Mouse (Mus musculus): ENCODE results near the gene Abcd1.
"Not testable (repeated sequence)": the region's sequence is repeated elsewhere in the genome, so short reads cannot be mapped to it uniquely, and the experiment has no call there.

The Abcd1 gene

GRCm38 (mm10) chrX:73716109-73716661 is at the start of gene Abcd1, which contains the start of gene Bcap31:
Gene Abcd1, plus strand, starts transcription at chrX:73716597.
Gene Bcap31, minus strand, starts transcription at chrX:73716175.
- peak; percentile 98 for DNase-seq

DNA sequence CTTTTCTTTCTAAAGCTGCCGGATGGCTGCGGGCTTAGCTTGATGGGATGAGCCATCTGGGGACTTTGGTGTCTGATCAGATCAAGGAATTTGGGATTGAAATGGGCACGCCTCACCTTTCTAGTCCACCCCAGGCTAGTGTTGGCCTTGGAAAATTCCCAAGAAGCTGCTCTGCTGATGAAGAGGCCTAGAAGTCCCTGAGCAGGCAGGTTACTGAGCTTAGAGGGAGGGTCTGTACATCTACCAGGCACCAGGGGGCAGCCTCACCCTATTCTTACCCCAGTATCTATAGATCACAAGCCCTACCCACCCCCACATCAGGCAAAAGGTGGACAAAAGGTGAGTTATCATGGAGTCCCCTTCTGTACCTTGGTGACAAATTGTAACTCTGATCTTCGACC is 44.4 kb upstream of the Abcd1 start:
- DNase-seq = peak; percentile 74

GRCm38 (mm10) chrX:73672879-73673618 is 43.3 kb upstream of the Abcd1 start, which contains the start of gene Slc6a8:
Gene Slc6a8, plus strand, starts transcription at chrX:73673150.
- DNase-seq = peak; percentile 80

GRCm38 (mm10) chrX:73673619-73673967 is 42.8 kb upstream of the Abcd1 start:
- DNase-seq = no peak

DNA sequence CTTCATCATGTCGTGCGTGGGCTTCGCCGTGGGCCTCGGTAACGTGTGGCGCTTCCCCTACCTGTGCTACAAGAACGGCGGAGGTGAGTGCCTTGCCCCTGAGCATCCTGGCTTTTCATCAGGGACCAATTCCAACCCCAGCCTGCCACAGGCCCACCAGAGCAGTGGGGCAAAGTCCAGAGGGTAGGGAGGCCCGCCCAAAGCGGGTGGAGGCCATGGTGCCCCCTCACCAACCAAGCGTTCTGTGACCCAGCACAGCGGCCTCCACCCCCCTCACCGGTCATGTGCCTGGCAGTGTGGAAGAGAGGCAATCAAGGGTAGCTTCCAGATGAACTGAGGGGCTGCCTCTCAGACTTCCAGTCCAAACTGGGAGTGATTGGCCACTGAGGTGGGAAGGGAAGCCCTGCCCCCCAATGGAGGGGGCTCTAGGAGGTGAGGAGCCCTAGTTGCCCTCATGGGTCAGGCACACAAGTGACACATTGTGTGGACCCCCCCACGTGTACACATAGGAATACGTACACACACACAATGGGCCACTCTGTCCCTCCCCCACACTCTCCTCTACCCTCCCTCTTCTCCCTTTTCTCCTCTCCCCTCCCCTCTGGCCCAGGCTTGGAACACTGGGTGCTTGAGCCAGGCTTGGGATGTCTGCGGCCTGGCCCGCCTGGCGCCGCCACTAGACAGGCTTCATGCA is 42.3 kb upstream of the Abcd1 start:
- no peak for DNase-seq

GRCm38 (mm10) chrX:73675231-73675630 is 41.2 kb upstream of the Abcd1 start:
- DNase-seq = no peak

DNA sequence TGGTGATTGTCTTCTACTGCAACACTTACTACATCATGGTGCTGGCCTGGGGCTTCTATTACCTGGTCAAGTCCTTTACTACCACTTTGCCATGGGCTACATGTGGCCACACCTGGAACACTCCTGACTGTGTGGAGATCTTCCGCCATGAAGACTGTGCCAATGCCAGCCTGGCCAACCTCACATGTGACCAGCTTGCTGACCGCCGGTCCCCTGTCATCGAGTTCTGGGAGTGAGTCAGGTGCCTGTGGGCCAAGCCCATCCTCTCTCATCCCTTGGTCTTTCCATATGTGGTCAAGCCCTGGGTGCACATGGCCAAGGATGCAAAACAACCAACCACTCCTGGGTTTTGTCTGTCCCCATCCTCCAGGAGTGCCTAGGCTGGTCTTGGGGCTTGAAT is 39.7 kb upstream of the Abcd1 start:
- DNase-seq = no peak

DNA sequence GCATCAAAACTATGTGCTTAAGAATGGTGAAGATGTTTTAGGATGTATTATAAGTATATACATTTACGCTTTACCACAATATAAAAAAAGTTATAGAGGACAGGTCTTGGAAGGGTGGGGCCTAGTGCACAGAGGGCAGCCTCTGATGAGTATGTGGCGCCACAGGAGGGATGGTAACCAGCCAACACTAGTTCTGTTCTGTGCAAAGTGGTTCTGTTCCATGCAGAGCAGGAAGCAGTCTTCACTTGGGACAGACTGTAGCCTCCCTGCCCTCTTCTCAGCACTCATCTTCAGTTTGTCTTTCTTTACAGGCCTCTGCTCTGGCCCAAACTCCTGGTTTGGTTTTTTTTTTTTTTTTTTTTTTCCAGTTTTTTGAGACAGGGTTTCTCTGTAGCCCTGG is 32.2 kb upstream of the Abcd1 start:
- no peak for DNase-seq

DNA sequence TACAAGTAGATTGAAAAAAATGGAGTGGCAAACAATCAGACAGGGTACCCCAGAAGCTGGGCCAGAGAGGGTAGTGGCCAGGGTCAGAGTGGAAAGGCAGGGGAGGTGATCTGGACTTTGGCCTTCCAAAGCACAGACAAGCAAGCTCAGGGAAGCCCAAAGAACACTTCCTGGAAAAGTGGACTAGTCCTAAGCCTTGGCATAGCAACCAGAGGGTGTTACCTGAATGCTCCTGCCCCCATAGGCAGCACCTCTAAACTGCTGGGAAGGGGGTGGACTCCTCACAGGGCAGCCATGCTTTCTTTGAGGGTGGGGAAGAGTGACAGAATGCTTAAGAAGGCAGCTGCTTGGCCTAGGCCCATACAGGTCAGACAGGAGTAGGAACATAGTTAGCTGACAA is 31.4 kb upstream of the Abcd1 start:
- DNase-seq = no peak

DNA sequence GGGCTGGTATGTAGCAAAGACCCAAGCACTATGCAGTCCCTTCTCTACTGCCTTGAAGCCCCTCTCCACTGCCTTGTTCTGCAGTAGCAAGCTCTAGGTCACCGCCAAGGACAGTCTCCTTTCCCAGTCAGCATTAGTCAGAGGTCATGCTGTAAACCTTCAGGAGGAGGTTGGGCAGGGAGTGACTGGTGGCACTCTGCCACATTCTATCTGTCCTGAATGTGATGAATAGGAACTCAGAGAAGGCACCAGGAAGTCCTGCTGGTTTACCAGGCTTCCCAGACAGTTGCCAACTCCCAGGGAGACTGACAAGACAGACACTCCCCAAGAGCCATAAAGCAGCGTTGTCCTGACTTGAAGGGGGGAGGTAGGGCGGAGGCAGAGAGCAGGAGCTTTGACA is 30.8 kb upstream of the Abcd1 start:
- DNase-seq = peak; percentile 36

GRCm38 (mm10) chrX:73690917-73691629 is 25.3 kb upstream of the Abcd1 start:
- DNase-seq = peak; percentile 82

GRCm38 (mm10) chrX:73700472-73700871 is 15.9 kb upstream of the Abcd1 start:
- DNase-seq = no peak

DNA sequence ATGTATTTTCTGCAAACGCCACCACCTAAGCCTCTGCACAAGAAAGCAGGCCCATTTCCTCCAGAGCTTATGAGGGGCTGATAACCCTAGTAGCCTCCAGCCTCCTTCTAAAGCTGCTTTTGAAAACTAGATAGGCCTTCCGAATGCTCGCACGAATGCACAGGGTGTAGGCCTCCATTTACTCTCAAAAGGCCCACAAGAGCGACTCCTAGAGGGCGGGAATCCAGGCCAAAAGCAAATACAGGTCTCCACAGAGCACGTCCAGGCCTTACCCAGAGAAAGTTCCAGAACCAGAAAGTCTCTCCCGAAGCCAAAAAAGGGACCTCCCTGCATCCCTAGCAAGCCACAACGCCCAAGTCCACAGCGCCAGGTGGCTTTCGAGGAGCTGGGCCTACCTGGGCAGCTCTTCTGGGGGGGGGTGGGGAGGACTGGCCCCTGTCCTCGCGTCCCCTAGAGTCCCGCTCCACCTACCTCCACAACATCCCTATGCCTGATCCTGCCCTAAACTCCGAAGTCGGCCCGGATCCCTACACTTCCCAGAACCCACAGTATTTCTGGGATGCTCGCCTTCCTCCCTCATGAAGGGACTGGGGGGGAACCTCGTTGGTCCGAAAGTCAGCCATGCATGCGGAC is 805 bp upstream of the Abcd1 start:
- DNase-seq = peak; percentile 72

- peak; percentile 14 for DNase-seq
Measured at GRCm38 (mm10) chrX:73716709-73717545, 530 bp downstream of the Abcd1 start.

DNA sequence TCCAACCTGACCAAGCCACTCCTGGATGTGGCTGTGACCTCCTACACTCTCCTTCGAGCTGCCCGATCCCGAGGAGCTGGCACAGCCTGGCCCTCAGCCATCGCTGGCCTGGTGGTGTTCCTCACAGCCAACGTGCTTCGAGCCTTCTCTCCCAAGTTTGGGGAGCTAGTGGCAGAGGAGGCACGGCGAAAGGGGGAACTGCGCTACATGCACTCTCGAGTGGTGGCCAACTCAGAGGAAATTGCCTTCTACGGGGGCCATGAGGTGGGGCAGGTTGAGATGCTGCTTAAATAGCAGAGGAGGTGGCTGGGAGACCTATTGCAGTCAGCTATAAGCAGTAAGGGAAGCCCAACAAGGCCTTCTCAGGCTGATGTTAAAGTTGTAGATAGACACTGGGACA is 1.3 kb downstream of the Abcd1 start:
- peak; percentile 30 for DNase-seq

- peak; percentile 22 for DNase-seq
Measured at GRCm38 (mm10) chrX:73718271-73718670, 1.9 kb downstream of the Abcd1 start.

DNA sequence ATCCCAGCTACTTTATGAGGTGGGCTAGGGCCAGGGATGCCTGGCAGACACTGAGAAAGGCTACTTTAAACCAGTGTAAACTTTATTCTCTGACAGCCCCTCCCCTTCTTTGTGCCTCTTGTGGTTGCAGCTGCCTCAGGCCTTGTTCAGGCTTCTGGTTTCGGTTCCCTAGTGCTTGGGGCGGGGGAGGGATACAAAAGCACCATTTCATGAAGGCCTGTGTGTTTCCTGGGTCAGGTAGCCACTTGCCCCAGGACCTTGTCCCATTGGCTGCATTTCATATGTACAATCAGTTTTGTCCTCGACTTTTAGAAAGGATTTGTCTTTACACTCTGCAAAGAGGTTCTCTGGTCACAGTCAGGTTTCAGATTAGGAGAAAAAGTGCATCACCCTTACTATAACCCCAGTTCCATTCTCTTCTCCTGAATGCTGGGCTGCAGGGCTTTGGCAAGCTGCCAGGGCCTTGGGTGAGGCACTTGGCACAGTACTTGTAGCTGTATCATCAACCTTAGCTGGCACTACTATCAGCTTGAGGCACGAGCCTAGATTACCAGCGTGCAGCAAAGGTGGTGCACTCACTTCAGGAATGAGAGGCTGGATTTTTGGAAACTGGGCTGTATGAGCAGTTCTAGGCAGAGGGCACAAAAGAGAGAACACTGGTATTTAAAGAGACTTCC is 2.4 kb downstream of the Abcd1 start:
- peak; percentile 67 for DNase-seq

- no peak for DNase-seq
Measured at GRCm38 (mm10) chrX:73730908-73731307, 14.5 kb downstream of the Abcd1 start.

DNA sequence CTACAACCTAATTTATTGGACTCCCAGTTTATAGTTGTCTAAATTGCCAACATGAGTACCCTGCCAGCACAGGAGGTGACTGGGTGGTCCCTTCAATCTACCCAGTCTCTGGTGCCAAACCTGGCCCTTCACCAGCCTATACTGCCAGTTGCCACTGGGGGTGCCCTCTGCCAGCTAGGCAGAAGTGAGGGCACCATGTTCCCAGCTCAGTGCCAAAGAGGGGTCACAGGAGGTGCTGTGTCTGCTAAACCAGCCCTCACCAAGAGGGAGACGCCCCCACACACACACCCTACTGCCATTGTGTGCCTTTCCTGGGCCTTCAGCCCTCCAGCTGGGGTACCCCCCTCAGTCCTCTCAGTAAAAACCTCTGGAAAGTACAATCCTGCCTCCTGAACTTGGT is 21.8 kb downstream of the Abcd1 start:
- DNase-seq = no peak

GRCm38 (mm10) chrX:73739151-73739550 is 22.8 kb downstream of the Abcd1 start:
- no peak for DNase-seq

- DNase-seq = not testable (repeated sequence)
Measured at GRCm38 (mm10) chrX:73739841-73740240, 23.4 kb downstream of the Abcd1 start.
